Mouse (Mus musculus) C2C12 (cell line): ENCODE data around the gene Drd3.

Experiments used
- CTCF ChIP-seq: IDR thresholded peaks from one replicate; pipeline ENCODE4 v1.5.1; 2011; ENCODE audit not compliant: control insufficient read depth, insufficient read depth, insufficient read length
- MAX ChIP-seq: IDR thresholded peaks from one replicate; pipeline ENCODE4 v1.6.1; 2011; ENCODE audit warnings: mild to moderate bottlenecking, control low read depth
- MYOD1 ChIP-seq: IDR thresholded peaks from one replicate; pipeline ENCODE4 v1.6.1; 2011; ENCODE audit warnings: low read depth; ENCODE audit not compliant: control insufficient read depth, insufficient read length
- MYOG ChIP-seq: IDR thresholded peaks from one replicate; pipeline ENCODE4 v1.6.1; 2011; ENCODE audit not compliant: control insufficient read depth, insufficient read length; ENCODE audit errors: extremely low read depth
- USF1 ChIP-seq: IDR thresholded peaks from one replicate; pipeline ENCODE4 v1.6.1; 2011; ENCODE audit warnings: low read depth, mild to moderate bottlenecking, control low read depth, moderate library complexity

- no peak for TF ChIP-seq CTCF
- no peak for TF ChIP-seq MYOG
- TF ChIP-seq MYOD1, result no peak
- no peak for TF ChIP-seq USF1
- TF ChIP-seq MAX, result no peak
Measured at GRCm38 (mm10) chr16:43737933-43738332, 15.9 kb upstream of the Drd3 start.
